Mouse (Mus musculus) mesoderm, embryonic 11.5 days (tissue): ENCODE measurements around the gene Teddm2.

ENCODE experiments used
- DNase-seq: peaks from one replicate; pipeline ENCODE4 v3.0.0-alpha.2; 2012; ENCODE audit warnings: low read depth, low spot score

The Teddm2 gene

GRCm38 (mm10) chr1:153899731-153900380, at the start of gene Teddm2, which contains the start of gene Glul:
Gene Teddm2, minus strand, starts transcription at chr1:153900228.
Gene Glul, plus strand, starts transcription at chr1:153899944.
- peak; percentile 98 for DNase-seq

GRCm38 (mm10) chr1:153947837-153948236, 47.8 kb upstream of the Teddm2 start:
- DNase-seq = no peak

- no peak for DNase-seq
Observed at GRCm38 (mm10) chr1:153946971-153947370, 46.9 kb upstream of the Teddm2 start.

- DNase-seq = no peak
Observed at GRCm38 (mm10) chr1:153945181-153945580, 45.2 kb upstream of the Teddm2 start.

GRCm38 (mm10) chr1:153940986-153941385, 41.0 kb upstream of the Teddm2 start:
- DNase-seq = no peak

GRCm38 (mm10) chr1:153937025-153937424, 37.0 kb upstream of the Teddm2 start:
- DNase-seq = no peak

- no peak for DNase-seq
Observed at GRCm38 (mm10) chr1:153935844-153936380, 35.9 kb upstream of the Teddm2 start.

GRCm38 (mm10) chr1:153933772-153934171, 33.7 kb upstream of the Teddm2 start:
- no peak for DNase-seq

- DNase-seq = no peak
Observed at GRCm38 (mm10) chr1:153930431-153930830, 30.4 kb upstream of the Teddm2 start.

- DNase-seq = no peak
Observed at GRCm38 (mm10) chr1:153924395-153925385, 24.7 kb upstream of the Teddm2 start.

GRCm38 (mm10) chr1:153922571-153923021, 22.6 kb upstream of the Teddm2 start:
- DNase-seq = no peak

- no peak for DNase-seq
Observed at GRCm38 (mm10) chr1:153921642-153922041, 21.6 kb upstream of the Teddm2 start.

GRCm38 (mm10) chr1:153918521-153919206, 18.6 kb upstream of the Teddm2 start:
- DNase-seq = no peak

GRCm38 (mm10) chr1:153913869-153914268, 13.8 kb upstream of the Teddm2 start:
- no peak for DNase-seq

- DNase-seq = no peak
Observed at GRCm38 (mm10) chr1:153911276-153911795, 11.3 kb upstream of the Teddm2 start.

- DNase-seq = no peak
Observed at GRCm38 (mm10) chr1:153910423-153910822, 10.4 kb upstream of the Teddm2 start.

GRCm38 (mm10) chr1:153909963-153910291, 9.9 kb upstream of the Teddm2 start:
- DNase-seq = no peak

GRCm38 (mm10) chr1:153909213-153909962, 9.4 kb upstream of the Teddm2 start:
- DNase-seq = no peak

- DNase-seq = no peak
Observed at GRCm38 (mm10) chr1:153908741-153909140, 8.7 kb upstream of the Teddm2 start.

- DNase-seq = no peak
Observed at GRCm38 (mm10) chr1:153908208-153908607, 8.2 kb upstream of the Teddm2 start.

GRCm38 (mm10) chr1:153905884-153906283, 5.9 kb upstream of the Teddm2 start:
- no peak for DNase-seq
